Mouse (Mus musculus): ENCODE data around the gene Zfp831. TPM values are rescaled to one million over a fixed set of nuclear protein-coding genes. Genes with fewer than 3 reads are reported as not detected.
A peak's percentile ranks its signal among the peaks of the same experiment; 100 is the strongest.

Gene Zfp831
- polyA plus RNA-seq, 1 experiment: 0.37 TPM

DNA sequence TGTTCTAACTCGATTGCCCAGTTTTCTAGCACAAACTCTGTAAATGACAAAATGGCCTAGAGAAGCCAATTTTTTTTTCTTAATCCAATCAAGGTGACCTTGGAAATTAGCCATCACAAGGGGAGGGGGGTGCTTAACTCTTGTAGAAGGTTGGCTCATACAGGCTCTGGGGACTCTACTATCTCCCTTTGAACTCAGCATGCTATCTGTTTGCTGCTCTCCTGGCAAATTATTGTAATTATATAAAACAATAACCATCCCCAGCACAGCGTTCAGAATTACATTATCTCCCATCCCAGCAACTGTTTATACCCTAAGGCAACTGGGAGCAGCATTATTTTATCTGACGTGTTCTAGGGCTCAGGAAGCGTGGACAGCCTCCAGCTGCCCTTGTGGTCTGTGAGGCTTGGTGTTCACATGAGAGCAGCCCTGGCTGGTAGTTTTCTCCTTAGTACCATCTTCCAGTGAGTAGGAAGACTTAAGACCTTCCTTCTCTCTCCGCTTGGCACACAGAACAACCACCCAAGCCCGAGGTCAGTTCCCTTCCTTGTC is 14.0 kb upstream of the Zfp831 start:
- DNase-seq (ENCODE audit: low read depth, low spot score): no peak
- 70% methylated on average over 6 of the region's 6 CpGs for WGBS

DNA sequence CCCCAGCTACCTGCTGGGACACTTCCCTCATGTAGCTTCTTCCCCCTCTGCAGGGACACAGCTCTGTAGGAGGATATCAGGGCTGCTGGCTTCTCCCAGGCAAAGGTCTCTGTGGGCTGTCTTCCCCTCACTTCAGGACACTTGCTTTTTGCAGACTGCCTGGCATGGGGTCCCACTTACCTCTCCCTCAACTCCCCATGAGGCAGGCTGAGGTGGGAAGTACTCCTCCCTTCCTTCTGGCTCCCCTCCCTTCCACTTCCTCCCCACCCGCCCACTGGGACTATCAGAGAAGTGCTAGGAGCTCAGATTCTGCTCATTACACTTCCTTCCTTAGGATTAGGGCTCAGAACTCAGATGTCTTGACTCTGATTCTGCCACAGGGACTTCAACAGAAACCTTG is 6.6 kb upstream of the Zfp831 start:
- 67% methylated on average over 1 of the region's 1 CpGs for whole genome bisulfite sequencing
- DNase-seq (ENCODE audit: low read depth, low spot score): no peak

DNA sequence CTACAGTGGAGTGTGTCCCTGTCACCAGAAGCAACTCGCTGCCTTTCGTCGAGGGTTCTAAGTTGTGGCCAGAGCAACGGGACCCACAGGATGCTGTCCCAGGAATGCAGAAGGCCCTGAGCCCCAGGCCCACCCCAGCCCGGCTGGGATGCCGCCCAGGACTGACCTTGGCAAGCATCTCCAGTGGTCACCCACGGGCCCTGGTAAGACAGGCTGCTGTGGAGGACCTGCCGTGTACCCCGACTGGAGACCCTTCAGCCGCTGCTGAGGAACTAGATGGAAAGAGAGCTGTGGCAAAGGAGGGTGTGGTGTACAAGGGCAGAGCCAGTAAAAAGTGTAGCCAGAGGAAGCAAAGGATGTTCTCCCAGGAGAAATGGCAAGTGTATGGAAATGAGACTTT is 1.6 kb downstream of the Zfp831 start:
- WGBS: 81% methylated on average over 10 of the region's 10 CpGs

DNA sequence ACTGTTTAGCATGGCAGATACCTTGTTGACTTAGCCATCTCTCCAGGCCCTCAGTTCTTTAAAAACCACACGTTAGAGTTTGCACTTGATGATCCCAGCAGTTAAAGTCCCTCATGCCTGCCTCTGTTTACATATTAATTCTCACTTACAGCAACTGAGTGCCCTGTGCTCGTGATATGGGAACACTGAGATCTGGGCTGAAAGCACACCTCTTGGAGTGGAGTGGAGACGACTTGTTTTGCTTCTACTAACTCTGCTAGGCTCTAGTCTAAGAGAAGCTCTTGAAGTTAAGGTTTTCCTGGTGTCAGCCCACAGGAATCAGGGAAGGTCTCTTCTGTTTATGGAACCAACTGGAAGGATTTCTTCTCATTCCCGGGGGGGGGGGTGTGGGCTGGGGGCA is 9.5 kb downstream of the Zfp831 start:
- 44% methylated on average over 4 of the region's 4 CpGs for WGBS
- DNase-seq (ENCODE audit: low read depth, low spot score): no peak

More for the DNA sequence above, 1.6 kb downstream of the Zfp831 start:
- no peak for DNase-seq (ENCODE audit: low read depth, low spot score)

DNA sequence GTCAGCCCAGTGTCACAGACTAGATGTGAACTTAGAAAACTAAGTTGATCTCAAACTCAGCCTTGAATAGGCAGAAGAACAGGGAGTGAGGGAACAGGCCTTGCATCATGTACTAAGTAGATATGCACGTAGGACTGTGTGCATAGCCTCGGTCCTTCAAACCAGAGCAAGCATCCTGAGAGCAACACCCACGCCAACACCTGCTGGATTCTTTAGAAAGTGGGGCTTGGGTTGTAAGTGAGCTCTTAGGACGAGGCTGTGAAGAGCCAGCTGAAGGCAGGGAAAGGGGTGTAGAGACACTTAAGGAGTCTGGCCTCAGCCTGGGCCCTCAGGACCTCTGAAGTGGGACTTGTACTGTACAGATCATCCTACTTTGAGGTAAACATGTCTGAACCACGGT is 12.0 kb downstream of the Zfp831 start:
- WGBS: 83% methylated on average over 5 of the region's 5 CpGs

DNA sequence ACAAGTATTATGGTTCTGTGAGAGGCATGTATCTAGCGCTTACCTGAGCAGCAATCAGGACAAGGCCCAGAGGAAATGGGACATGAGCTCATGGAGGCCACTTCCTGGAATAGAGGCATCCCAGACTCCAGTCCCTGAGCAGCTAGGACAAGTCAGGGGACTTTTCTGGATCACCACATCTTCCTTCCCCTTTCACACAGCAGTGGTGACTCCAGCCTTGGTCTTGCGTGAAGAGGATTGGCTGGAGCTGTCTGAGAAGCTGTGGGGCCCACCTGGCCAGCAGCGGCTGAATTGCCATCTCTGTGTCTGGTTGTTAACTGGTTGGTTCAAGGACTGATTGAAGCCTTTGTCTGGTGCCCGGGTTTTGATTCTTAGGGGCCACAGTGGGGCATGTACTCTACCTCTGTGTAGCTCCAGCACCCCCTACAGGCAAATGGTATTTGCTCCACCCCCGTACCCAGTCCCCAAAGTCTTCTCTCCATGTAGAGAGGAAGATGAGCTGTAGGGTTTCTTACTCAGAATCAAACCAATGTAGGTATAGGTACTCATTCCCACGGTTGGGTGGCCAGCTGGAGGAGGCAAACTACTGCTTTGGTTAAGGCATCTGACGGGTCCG is 15.0 kb downstream of the Zfp831 start:
- DNase-seq (ENCODE audit: low read depth, low spot score): no peak
- WGBS: 79% methylated on average over 8 of the region's 8 CpGs

More for the DNA sequence above, 12.0 kb downstream of the Zfp831 start:
- no peak for DNase-seq (ENCODE audit: low read depth, low spot score)

DNA sequence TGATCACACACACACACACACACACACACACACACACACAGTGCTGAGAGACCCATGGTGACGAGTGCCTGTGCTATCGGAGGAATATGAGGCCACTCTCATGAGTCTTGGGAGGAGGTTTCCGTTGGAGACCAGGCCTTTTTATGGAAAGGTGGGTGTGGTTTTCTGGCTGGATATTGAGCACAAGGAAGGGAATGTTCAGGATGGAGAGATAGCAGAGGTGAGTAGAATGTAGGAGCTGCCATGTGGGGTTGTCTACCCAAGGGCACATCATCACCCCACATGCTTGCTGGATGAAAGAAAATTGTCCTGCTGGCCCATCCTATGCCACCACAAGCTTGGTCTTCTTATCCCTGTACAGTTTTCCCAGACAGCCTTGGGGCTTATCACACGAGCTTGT is 16.5 kb downstream of the Zfp831 start:
- DNase-seq (ENCODE audit: low read depth, low spot score): no peak
- WGBS: 34% methylated on average over 4 of the region's 4 CpGs

DNA sequence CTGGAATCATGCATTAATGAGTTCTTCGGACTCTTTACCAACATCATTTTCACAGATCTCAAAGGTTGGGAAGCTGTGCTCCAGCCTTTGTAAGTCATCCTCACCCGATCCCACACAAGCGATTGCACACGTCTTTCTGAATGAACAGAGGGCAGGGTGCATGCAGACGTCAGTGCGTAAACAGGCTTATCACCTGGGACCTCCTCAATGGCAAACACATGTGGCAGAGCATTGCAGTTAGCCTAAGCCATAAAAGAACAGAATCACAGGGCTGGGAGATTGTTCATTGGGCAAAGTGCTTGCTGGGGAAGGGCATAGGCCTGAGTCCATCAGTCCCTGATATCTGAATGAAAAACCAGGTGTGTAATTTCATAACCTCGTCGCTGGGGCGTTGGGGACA is 17.0 kb downstream of the Zfp831 start:
- DNase-seq (ENCODE audit: low read depth, low spot score): peak; percentile 87
- WGBS: 33% methylated on average over 9 of the region's 9 CpGs

DNA sequence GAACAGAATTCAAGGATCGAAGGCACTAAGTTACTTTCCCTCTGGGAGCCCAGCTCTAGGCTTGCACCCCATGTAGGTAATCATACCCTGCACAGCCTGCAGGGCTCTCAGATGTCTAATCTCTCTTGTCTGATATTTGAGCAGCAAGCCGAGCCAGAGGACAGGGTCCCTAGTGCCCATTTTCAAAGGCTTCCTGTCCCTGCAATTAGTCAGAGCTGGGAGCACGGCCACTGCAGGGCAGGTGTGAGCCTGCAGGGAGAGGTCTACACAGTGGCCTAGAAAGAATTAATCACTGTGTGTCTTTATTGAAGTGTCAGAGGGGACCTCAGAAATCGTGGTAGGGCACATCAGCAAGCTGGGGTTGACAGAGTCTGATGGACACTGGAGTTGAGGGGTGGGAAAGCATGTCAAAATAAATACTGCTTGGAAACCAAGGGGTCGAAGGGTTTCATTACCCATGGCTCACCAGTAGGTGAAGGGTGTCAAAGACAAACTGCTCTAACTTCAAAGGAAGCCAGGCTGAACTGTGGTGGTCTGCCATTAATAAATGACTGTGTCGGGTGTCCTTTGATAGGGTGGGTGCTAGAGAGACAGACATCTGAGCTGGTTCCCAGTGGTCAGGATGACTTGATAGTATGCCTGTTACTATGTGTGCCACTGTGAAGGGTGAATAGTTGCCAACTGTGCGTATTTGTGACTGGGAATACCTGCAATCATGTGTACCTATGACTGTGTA is 18.3 kb downstream of the Zfp831 start:
- DNase-seq (ENCODE audit: low read depth, low spot score): no peak
- WGBS: 65% methylated on average over 7 of the region's 7 CpGs

DNA sequence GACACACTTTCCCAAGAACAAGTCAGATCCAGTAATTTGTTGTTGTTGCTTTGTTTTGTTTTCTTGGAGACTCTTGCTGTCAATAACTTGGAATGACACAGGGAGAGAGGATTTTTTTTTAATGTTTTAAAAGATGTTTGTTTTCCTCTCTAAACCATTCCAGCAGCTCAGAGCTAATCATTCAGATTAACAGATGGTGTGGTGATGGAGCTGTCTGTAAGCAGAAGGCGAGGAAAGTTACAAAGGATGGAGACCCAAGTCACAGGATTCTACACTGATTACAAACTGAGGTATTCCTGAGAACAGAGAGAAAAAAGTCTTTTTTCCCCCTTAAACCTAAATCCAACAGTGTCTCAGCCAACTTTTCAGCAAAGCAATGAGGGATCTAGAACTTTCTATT is 19.3 kb downstream of the Zfp831 start:
- 94% methylated on average over 1 of the region's 1 CpGs for WGBS
- DNase-seq (ENCODE audit: low read depth, low spot score): no peak

DNA sequence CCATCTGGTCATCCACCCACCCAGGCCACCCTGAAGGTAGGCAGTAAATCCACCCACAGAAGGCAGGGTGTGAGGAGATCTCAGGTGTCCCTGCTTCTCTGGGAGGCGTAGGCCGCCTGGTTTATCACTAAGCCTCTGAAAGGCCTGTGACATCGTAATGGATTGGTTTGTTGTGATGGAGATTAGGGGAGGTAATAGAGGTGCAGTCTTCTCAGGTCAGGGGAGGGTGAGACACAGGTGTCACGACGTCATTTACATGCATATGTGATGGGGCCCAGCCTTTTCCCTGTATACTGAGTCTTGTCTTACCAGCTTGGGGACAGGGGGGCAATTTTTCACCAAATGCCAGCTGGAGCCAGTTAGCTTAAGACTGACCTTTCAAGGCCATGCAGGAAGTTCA is 22.1 kb downstream of the Zfp831 start:
- DNase-seq (ENCODE audit: low read depth, low spot score): no peak
- WGBS: 66% methylated on average over 5 of the region's 5 CpGs

DNA sequence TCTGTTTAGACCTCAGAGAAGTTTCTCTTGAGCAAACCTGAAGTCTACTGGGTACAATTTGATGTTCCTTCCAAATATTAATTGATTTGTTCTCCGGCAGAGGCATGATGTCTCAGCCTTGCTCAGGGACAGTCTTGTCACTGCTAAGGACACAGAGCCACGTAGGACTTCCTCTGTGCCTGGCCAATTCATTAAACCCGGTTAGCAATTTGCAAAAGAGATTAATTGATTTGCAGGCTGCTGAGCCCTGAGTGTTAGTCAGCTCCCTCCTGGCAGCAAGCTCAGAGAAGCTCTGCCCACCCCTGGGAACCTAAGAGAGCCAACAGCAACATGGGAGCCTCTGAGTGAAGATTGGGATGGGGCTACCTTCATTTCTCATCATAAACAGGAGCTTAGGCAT is 25.5 kb downstream of the Zfp831 start:
- DNase-seq (ENCODE audit: low read depth, low spot score): no peak
- WGBS: 82% methylated on average over 3 of the region's 3 CpGs

DNA sequence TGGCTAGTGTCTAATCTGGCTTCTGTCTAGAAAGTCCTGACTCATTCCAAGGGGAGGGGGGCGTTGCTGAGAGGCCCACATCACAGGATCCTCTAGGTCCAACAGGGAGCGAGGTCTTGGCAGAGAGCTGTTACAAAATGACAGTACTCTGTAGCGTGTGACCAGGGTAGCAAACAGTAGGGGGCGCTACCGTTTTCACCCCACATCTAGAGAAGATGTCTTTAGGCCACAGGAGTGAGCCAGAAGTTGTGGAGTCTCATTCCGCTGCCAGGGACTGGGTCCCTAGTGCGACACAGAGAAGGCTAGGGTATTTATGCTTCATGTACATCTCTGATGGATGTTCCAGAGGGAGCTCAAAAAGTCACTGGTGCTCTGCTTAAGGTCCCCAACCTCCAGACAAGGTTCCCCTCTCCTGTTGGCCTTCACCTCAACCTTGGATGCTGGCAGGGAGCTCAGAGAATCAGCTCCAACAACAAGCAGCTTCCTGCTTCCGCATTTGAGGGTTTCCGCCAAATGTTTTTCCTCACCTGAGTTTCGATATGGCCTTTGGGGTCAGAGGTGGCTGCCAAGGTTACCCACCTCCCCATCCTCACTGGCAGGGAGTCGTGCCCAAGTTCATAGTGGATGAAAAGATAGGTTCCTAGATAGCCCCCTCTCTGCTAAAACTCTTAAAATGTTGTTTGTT is 29.3 kb downstream of the Zfp831 start:
- WGBS: 36% methylated on average over 11 of the region's 11 CpGs
- no peak for DNase-seq (ENCODE audit: low read depth, low spot score)

DNA sequence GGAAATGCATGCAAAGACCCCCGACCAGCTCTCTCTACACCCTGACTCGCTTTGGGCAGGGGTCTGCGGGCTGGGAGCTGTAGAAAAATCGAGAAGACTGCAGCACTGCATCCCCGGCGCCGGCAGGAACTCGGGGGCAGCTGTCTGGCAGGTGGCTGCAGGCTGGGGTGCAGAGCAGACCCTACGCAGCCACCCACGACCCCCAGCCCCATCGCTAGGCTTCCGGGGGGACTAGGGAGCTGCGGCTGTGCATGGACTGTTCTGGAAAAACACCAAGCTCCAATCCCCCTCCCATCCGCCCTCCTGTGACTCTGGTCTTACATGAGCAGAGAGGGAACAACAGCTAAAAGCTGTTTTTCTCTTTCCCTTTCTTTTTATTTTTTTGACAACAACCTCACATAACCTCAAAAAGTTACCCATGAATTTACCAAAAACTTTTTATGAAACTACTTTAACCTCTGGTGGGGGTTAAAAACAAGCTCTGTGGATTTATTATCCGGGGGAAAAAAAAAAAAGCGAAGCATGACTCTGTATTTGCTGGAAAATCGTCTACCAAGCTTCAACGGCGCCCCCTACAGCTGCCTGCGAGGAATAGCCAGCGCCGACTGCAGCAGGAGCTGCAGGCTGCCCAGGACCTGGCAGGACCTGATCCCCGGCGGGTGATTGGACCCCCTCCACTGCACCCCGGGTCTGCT is 30.4 kb downstream of the Zfp831 start:
- 2% methylated on average over 25 of the region's 25 CpGs for WGBS
- peak; percentile 89 for DNase-seq (ENCODE audit: low read depth, low spot score)

DNA sequence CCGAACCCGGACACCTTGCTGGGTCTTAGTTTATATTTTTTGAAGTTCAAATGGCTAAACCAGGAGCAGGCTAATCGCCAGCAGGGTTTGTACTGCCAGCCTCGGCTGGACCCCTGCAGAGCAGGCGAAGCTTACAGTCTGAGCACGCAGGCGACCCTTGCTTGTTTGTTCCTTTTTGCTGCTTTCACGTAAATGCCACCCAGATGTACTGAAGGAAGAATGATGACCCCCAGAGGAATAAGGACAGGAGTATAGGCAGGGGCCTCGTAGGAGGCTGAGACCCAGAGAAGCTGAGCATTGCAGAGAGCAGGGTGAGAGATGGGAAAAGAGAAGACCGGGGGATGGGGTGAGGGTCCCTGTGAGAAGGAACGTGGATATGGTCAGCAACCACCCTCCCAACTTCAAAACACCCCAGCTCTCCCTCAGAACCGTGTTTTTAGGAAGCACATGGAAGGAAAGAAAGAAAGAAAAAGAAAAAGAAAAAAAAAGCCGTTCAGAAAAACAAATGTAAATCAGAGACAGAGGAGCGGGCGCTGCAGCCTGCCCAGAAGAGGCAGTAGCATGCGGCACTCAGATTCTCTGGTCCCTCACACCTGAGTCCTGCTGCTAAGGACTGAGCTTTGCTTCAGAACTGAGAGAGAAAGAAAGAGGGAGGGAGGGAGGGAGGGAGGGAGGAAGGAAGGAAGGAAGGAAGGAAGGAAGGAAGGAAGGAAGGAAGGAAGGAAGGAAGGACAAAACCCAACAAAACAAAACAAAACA is 31.1 kb downstream of the Zfp831 start:
- 19% methylated on average over 16 of the region's 16 CpGs for WGBS
- DNase-seq (ENCODE audit: low read depth, low spot score): no peak

DNA sequence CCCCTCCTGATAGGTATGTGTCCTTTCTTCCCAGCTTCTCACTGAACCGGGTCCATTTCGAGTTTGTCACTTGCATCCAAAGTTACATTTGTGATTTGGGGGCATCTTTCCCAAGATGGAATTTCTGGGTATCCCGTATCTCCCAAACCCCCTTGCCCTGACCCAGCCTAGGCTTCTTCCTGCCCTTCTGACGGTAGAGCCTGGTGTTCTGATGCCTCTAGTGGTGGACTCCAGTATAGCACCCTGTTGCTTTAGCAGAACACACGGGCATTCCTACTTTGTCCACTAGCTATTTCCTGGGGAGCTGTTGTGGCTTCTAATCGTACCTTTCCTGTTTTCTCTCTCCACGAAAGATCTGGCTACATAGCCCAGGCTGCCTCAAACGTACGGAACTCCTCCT is 32.3 kb downstream of the Zfp831 start:
- WGBS: 12% methylated on average over 9 of the region's 9 CpGs
- DNase-seq (ENCODE audit: low read depth, low spot score): peak; percentile 57

DNA sequence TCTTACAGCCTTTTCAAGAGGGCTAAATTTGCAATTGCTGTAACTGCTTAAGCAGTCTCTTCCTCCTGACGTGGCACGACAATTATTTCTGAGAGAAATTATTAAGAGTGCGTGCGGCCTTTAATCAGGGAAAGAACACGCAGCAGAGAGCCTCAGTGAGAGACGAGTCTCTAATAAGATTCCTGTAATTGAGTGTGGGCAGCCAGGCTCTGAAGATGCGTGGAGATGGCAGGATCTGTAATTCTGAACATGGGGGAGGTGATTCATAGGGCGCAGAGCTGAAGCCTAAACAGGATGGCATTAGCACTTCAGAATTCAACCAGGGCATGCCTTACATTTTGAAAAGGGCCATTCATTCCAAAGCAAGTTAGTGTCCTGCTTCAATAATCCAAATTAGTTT is 58.0 kb downstream of the Zfp831 start:
- no peak for DNase-seq (ENCODE audit: low read depth, low spot score)
- 89% methylated on average over 8 of the region's 8 CpGs for WGBS

DNA sequence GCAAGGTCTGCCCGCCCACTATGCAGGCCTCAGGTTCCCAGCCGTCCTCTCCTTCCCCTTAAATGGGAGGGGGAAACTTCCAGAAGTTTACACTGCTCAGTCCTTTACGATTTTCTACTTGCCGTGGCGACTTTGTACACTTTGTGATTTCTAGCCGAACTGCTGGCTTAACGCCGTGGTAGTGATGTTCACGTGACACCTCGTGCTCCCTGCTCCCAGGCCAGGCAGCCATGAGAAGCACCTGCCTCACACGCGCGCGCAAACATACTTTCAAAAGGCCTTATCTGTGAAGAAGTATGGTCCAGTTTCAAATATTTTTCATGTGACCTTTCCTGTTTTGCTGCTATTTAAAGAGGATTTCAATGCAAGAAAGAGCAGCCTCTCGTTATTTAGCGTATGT is 63.8 kb downstream of the Zfp831 start:
- no peak for DNase-seq (ENCODE audit: low read depth, low spot score)
- WGBS: 83% methylated on average over 16 of the region's 16 CpGs

DNA sequence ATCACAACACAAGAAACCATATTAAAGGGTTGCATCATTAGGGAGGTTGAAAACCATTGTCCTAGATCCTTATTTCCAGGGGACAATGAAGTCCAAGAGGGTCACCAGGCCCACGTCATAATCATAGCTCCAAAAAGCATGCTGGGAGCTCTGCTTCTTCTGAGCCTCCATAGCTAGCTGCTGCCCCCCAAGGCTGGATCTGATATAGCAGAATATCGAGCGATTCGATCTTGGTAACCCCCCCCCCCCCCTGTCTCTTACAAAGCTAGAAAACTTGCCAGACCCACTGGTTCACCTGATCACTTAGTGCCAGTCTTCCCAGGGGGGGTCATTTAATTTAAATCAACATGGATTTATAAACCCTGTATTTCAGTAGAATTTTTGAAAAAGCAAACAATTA is 65.3 kb downstream of the Zfp831 start:
- WGBS: 71% methylated on average over 4 of the region's 4 CpGs
- no peak for DNase-seq (ENCODE audit: low read depth, low spot score)
